Mouse (Mus musculus): ENCODE data around the gene Dclre1b.
"Not testable (repeated sequence)": the region's sequence is repeated elsewhere in the genome, so short reads cannot be mapped to it uniquely, and the experiment has no call there.

The Dclre1b gene

DNA sequence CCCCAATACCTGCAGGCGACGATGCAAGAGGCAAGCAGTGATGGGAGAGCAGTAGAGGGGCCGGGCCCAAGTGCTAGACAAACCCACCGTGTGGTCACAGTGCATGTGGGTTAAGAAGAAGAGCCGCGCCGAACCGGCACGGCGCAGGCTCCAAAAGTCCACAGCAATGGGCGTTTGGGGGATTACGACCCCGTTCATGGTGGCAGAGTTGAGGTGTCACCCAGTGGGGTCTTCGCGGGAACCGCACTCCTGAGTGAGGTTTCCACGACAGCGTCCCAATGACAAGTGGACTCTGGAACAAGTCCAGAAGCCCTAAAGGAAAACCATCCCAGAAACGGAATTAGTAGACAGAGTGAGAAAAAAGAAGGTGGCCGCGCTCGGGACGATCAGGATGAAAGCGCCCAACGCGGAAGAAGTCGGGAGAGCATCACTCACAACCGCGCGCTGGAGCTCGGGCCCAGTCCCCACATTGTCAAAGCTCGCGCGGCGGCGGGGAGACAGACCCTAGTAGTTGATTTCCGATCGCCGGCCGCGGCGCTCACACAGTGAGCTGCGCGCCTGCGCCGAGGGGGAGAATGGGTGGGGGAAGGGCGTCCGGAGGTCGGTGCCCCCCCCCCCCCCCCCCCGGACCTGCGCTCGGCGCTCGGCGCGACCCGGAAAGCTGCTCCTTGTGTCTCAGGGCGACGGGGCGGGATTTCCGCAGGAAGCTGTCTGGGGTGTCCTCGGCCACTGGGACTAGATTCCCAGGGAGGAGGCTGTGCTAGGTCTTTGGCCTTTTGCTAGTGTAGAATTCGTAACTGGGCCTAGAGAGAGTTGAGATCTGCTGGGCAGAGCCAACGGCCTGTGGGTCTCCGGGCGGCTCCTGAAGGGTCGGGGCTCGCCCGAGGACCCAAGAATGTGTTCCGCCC is at the start of gene Dclre1b, which contains the start of the genes Ap4b1 and Gm43064:
Gene Dclre1b (minus strand): TSS at position 554 of the 908 bp plus-strand sequence.
Gene Ap4b1 (plus strand): TSS at position 630 of the 908 bp plus-strand sequence.
Gene Gm43064 (plus strand): TSS at position 683 of the 908 bp plus-strand sequence.
- peak; percentile 91 for DNase-seq (ENCODE audit: low spot score)

DNA sequence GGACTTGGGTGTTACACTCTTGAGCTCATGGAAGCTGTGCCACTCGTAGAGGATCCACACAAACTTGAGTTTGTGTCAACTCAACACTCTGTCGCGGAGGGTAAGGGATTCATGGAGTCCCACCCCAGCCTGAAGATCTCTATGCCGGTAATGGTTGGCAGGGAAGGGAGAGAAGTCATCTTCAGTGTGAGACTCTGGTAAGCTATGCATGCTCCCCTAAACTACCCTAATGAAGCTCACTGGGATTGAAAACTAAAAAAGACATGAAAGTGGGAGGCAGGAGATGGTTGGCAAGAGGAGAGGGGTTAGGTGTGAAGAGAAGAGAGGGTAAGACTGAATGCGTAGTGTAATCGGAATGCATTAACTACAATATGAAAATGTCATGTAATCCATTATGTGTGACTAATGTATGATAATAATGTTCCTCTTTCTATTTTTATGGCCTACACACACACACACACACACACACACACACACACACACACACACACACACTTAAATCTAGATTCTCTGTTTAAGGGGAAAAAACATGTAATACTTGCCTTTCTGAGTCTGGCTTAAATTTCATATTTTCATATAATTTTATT is 48.8 kb upstream of the Dclre1b start:
- DNase-seq (ENCODE audit: low spot score), result no peak

DNA sequence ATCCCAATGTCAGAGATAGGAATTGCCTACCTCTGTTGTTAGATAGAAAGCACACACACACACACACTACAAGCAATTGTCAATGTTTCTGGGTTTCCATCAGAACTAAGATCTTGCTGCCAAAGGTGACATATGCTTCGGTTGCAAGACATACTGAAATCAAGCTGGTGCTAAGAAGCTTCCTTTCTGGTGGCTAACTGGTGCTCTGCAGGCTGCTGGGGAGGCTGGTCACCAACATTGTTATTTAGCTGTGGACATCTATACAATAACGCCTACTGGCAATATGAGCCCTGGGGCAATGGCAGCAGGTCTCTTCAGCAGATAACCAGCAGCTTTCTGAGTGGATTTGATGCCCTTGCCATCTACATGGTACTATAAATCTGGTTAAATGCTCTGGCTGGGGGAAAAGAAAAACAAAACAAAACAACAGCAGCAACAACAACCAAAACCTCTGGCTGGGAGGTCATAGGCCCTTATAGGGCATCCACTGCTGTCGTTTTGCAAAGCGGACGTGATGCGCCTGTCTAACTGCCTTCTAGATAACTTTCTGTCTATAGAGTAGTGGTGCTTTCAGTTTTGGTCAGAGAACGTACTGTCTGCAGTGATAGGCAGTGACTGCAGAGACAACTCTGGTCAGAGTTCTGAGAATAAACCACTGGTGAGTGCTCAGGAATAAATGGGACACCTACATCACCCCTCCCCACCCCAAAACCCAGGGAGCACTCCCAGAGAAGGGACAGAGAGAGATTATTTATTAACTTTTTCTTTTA is 48.0 kb upstream of the Dclre1b start:
- no peak for DNase-seq (ENCODE audit: low spot score)

DNA sequence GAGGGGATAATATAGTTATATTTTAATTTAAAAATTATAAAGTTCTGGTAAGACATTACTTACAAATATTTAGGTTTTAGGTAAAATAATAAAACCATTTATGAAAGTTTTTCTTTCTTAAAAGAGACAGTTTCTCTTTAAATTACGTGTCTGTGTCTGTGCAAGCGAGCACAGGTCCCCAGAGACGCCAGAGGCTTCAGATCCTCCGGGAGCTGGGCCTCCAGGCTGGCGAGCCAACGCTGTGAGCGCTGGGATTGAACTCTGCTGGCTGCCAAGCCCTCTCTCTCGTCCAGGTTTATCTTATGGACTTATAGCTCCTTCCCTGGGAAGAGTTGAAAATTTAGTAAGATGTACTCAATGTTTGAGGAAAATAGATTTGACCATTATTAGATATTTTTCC is 44.6 kb upstream of the Dclre1b start:
- DNase-seq (ENCODE audit: low spot score), result no peak

DNA sequence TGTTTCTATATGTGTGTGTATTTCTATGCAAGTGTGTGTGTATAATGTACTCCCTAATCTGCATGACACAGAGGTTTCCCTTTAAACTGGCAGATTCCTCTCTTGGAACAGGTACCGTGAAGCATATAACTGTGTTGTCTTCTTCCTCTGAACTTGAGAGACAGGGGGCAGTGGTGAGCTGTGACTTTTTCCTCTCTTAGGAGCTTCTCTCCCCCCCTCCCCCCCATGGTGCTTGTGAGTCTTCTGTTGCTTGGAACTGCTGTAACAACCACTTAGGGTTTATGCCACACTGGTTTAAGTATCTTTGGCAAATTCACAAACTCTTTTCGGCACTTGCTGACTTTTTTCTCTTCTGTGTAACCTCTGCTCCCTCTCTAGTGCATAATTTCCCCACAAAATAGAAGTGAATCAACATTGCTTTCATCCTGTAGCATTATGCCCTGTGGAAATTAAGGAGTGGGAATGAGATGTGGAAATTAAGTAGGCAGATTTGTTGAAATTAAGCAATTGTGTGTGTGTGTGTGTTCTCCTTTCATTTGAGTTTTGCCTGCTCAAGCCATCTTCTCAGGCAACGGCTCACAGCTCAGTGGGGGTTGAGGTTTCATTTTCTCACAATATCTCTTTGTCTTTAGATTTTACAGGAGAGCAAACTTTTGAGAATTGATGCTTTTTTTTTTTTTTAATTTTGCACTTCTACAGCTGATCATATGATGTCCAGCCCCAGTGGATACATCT is 43.5 kb upstream of the Dclre1b start:
- peak; percentile 77 for DNase-seq (ENCODE audit: low spot score)

DNA sequence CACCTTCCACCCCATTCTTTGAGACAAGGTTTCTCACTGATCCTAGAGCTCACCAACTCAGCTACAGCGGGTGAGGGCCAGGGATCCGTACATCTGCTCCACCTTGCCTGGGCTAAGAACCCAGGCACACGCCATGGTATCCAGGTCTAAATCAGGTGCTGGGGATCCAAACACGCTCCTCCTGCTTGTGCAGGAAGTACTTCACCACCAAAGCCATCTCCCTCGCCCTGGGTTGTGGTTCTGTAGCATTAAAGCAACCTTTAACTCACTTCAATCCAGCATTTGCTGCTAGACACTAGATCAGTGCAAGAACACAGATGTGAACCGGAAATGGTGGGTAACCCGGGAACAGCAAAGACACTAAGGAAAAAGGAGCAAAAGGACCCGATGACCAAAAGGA is 42.6 kb upstream of the Dclre1b start:
- no peak for DNase-seq (ENCODE audit: low spot score)

DNA sequence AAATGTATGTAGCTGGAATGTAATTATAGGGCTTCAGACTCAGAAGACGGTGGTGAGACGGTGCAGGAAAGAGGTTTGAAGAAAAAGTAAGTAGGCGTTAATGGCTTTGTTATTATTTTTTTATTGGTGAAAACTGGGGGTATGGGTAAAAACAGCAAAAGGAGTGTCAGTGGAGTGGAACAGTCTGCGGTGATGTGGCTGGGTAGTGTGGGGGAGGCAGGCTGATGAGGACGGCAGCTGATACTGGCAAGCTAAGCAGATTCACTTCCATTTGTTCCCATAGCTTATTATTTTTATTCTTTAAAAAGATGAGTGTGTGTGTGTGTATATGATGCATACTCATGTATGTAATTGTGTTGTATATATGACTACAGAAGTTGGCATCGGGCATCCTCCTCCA is 42.2 kb upstream of the Dclre1b start:
- no peak for DNase-seq (ENCODE audit: low spot score)

DNA sequence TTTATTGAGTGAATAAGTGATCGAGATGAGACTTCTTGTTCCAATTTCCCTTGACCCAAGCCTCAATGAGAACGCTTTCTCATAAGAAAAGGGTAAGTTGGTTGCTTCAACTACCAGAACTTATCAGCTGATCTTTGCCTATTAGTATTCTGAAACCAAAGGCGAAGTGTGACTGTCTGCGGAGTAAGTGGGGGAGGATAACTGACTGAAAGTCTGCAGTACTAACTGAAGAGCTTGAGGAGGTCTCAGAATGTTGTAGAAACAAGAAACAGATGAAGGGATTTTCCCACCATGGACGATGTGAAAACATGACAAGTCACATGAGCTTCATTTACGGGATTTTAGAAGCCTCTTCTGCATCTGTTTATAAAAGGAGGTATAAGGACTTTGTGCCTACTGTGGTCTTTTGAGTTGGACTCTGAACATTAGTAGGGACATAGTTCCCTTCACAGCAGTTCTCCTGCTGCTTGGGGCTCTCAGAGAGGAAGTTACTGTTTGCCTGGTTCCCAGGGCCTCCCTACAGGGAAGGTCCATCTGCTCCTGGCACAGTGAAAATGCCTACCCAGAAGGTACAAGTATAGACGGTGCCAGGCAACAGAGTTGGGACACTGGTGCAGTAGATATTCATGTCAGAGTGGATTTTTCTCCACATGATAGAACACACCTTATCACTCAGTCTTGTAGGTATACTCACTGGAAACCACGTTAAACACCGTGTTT is 41.6 kb upstream of the Dclre1b start:
- no peak for DNase-seq (ENCODE audit: low spot score)

DNA sequence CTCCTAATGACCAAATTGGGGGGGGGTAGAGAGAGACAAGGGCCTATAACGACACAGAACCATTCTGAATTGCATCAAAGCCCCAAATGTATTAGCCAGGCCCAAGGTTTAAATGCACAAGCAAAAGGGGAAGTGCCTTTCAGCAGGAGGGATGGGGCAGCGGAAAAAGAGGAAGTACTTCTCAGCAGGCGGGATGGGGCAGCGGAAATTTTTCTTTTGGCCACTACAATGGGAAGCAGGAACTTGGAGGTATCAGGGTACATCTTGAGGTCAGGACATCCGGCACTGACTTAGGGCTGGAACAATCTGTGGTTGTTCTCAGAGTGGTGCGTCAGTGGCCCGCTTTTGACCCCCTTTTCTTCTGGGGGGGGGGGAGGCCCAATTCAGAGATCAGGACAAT is 31.7 kb upstream of the Dclre1b start:
- DNase-seq (ENCODE audit: low spot score), result not testable (repeated sequence)

DNA sequence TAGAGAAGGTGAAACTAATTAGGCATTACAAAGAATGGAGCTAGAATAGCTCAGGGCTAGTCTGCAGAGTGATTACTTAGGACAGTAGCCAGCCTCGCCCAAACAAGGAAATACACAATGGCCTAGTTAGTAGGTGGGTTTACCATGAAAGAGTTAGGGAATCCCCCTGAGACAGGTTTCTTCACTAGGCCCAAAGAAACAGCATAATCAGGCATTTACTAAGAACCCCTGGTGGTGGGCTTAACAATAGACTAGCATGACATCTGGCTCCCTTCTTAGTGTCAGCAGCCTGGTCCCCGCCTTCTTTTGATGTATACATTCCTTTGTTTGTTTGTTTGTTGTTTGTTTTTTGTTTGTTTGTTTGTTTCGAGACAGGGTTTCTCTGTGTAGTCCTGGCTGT is 31.0 kb upstream of the Dclre1b start:
- DNase-seq (ENCODE audit: low spot score), result not testable (repeated sequence)

DNA sequence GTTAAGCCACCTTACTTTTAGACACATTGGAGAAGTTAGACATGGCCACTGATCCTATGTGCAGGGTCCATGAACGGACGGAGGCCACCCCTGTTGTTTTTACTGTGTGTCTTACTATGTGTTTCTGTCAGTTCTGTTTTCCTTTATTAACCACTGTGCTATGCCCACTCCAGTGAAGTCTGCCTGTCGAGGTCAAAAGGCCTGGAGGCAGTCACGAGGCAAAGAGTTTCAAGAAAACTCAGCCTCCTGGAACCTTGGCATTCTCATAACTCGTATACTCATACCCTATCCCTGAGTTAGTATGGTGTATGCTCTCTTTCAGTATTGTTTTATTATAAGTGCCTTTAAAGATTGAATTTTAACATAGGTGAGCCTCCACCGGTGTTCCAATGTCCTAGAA is 30.5 kb upstream of the Dclre1b start:
- DNase-seq (ENCODE audit: low spot score), result no peak

DNA sequence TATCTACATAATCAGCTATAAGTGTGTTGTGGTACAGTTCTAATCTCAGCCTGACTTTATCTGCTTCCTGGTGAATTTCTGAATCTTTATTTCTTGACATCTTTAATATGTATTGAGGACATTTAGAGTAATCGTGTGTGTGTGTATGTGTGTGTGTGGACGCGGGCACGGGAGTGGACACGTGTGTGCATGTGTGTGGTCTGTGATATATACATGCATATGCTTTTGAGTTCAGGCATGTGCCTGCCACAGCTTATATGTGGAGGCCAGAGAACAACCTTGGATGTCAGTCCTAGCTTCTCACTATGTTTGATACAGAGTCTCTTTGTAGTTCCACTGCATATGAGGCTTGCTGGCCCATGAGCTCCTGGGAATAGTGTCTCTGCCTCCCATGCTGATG is 27.2 kb upstream of the Dclre1b start:
- DNase-seq (ENCODE audit: low spot score), result no peak

DNA sequence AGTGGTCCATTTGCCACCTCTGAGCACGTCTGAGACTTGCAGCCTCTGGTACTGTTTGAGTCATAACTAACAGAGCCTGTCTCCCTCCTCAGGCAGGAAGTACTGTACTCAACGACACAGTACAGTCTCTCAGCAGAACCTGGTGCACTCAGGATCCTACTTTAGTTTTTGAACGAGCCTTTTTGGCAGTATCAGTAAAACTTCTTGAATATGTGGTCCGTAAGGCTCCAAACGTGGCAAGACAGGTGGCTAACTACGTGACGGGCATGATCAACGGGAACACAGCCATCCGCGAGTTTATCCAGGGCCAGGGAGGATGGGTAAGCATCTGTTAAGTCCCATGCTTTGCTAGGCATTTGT is 26.7 kb upstream of the Dclre1b start:
- no peak for DNase-seq (ENCODE audit: low spot score)

DNA sequence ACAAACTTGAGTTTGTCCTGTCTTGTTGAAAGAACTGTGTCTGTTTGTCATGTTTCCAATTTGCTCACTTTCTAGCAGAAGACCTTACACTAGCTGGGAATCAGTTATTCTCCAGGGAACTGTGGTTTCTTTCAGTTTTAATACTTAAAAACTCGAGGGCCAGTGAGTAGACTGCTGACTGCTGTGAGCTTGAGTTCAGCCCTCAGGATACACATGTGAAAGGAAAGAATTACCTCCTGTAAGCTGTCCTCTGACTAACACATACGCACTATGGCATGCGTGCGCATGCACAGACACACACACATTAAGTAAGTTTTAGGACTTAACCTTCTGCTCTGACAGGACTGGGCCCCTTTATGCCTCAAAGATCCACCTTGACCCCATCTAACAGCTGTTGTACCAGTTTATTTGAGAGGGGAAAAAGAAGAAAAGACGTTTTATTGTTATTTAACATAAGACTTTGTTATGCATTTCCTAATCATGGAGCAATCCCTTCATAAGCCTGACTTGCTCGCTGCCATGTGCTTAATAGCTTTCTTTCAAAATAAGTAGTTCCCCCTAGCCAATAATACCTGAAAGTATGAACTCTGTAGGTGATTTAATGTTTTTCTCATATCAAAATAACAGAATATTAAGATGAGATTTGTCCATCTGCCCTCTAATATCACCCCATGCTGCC is 26.2 kb upstream of the Dclre1b start:
- no peak for DNase-seq (ENCODE audit: low spot score)

DNA sequence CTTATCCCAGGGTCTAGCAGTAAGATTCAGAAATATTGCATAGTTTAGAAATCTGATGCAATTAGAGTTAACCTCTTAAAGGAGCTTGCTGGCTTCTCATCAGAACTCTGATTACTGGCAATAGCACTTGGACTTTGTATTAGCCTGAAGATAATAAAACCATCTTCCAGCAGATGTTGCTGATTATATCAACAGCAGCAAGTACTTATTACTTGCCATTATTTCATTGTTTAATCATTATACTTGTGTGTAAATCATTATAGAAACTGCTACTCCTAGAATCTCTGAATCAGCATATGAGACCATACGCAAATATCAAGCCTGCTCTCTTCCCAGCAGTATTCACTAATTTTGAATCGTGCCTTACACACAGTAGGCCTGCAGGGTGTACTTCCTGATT is 24.8 kb upstream of the Dclre1b start:
- DNase-seq (ENCODE audit: low spot score), result no peak

DNA sequence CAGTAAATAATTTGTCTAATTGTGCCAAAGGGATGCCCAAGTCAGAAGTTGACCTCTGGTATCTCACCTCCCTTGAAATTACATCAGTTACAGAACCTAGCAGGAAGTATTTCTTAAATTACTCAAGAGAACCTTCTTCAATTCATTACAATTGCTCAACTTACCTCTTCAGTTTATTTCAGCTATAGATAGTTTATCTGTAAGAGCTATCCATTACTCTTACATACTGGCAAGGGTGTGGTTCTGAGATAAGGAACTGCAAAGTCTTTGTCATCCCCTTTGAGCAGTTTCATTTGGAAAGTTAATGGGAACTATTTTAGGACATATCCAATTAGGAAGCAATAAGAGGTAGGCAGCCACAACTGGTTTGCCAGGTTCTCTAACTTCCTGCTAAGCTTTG is 23.2 kb upstream of the Dclre1b start, which contains the start of gene Bcl2l15:
Gene Bcl2l15 (plus strand): TSS at position 176 of the 400 bp plus-strand sequence.
- DNase-seq (ENCODE audit: low spot score), result no peak

DNA sequence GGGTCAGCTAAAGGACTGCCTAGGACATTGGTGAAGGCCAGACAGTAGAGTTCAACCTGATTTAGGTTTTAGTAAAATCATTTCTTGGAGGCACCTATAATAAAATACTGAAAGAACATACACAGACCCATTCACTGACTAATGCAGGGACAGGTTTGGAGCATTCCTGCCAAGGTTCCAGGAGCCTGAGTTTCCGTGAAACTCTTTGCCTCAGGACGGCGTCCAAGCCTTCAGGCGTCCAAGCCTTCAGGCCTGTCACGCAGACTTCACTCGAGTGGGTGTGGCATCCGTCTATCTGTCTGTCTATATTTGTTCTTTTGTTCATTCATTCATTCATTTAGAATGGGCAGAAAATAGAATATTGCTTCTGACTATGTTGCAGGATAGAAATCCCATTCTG is 21.9 kb upstream of the Dclre1b start:
- DNase-seq (ENCODE audit: low spot score), result no peak

DNA sequence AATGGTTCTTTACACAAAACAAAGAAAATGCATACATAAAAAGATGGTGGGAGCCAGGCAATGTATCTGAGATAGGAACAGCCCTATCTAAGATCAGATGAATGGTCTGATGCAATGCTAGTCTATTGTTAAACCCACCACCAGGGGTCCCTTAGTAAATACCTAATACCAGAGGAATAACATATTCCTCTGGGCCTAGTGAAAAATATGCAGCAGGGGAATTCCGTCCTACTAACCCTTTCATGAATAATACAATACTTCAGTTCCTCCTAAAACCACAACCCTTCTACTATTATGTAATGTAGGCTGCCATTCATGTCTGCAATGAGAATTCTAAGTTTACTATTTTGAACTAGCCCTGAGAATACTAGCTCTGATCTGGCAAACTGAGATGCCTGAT is 21.4 kb upstream of the Dclre1b start:
- DNase-seq (ENCODE audit: low spot score), result not testable (repeated sequence)

DNA sequence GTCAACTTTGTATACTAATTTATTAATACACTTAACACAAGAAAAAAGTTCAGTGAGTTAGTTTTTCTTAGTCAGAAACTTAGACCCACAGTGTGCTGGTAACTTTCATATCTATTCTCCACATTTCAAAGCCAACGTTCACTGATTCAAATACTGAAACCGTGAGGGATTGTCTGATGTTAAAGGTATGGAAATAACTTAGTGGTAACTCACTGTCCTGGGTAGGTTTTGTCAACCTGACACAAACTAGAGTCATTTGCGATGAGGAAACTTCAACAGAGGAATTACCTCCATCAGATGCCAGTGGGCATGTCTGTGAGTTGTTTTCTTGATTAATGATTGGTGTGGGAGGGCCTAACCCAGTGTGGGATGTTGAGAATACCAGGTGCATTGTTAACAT is 19.8 kb upstream of the Dclre1b start:
- DNase-seq (ENCODE audit: low spot score), result no peak

DNA sequence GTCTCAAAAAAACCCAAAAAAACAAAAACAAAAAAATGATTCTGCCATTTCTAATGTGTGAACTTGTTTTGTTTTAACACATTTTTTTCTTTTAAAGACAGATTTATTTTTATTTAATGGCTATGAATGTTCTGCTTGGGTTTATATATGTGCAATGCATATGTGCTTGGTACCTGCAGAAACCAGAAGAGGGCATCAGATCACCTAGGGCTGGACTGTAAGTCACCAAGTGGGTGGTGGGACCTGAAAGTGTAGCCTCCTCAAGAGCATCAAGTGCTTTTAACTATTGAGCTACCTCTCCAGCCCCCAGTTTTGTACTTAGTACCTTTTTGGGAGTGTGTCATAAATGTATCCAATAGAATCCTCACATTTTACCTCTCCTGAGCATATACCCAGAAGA is 18.3 kb upstream of the Dclre1b start:
- no peak for DNase-seq (ENCODE audit: low spot score)

DNA sequence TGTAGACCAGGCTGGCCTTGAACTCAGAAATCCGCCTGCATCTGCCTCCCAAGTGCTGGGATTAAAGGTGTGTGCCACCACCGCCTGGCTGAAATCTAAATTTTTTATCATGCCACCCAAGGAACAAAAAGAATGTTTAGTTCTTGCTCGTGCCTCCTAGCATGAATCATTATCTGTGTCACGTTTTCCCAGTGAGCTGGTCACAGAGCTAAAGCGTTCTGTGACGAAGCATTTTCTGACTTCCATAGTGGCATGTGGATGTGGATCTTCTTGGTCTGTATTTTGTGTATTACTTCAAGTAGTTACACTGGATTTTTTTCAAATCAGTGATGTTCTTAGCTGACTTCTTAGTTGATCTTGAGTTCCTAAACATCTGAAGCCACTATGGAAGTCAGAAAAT is 1.7 kb upstream of the Dclre1b start:
- no peak for DNase-seq (ENCODE audit: low spot score)

All from lung, postnatal 25 days (tissue).